Mouse (Mus musculus) spleen, adult 2 months (tissue): ENCODE measurements at regions not wholly inside any gene's neighbourhood (a gene's known extent, or its start where the extent isn't known, plus 50 kb on each side); places are given as distances from the start of the nearest gene placed in this dataset.

Experiments
- CTCF ChIP-seq: fragments of 200-500 bp; IDR thresholded peaks from 2 replicates; pipeline ENCODE4 v1.5.1; 2011; ENCODE audit warnings: mild to moderate bottlenecking, inconsistent platforms; ENCODE audit not compliant: insufficient read depth, insufficient read length, insufficient replicate concordance; ENCODE audit errors: extremely low read depth
- POLR2A ChIP-seq: fragments of 200-500 bp; IDR thresholded peaks from 2 replicates; pipeline ENCODE4 v1.6.1; 2011; ENCODE audit warnings: low read depth, low read length, inconsistent platforms

DNA sequence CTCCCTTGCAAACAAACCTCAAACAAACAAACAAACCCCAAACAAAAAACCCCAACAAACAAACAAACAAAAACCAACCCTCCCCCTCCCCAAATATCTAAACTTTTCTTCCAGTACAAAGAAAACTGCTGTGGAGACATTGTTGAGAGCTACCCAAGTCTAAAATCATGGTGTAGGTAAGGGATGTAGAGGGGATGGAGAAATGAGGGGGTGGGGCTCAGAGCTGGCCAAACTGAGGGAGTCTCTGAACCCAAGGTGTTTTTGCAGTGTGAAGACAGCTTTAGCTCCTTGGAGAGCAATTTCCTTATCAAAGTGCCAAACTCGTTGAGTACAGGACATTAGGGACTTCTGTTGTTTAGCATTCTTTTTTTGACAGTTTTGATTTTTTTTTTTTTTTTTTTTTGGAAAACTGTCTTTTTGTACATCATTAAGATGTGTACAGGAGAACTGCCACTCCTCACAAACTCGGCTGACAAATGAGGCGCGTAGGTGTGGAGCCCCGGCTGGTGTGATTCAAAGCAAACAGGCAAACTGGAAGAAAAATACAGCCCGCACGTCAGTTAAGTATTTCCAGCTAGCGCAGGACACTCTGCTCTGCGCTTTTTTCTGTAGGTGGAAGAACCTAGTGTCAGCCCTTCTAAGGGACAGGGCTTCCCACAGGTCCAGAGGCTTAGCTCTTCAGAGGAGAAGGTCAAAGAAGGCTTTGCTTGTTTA lies 226.0 kb upstream of the Kif2a start:
- TF ChIP-seq CTCF (no peak), POLR2A (no peak)
